Mouse (Mus musculus) heart, postnatal 14 days (tissue): ENCODE data around the gene Dll3. TPM values are rescaled to one million over a fixed set of nuclear protein-coding genes. Genes with fewer than 3 reads are reported as not detected.
A peak's percentile ranks its signal among the peaks of the same experiment; 100 is the strongest.
"Not testable (repeated sequence)": the region's sequence is repeated elsewhere in the genome, so short reads cannot be mapped to it uniquely, and the experiment has no call there.

Experiments used
- DNase-seq, 2 experiments: peaks; one replicate each; pipeline ENCODE4 v3.0.0; 2021 to 2022
- intact Hi-C: fragments of 180-260 bp; cut with DNase I; formaldehyde crosslinking; loops from one replicate; pipeline ENCODE4 v1.15.1; 2025
- total RNA-seq, 2 experiments: library from RNA; stranded (reverse); gene quantifications; 2 replicates each; pipeline ENCODE4 v1.2.3; 2021

Dll3 gene
- total RNA-seq, 2 experiments from 2014 or later, result not detected

GRCm38 (mm10) chr7:28263786-28264185, 38.3 kb downstream of the Dll3 start:
- peak; percentile 76 to 87 for DNase-seq
- intact Hi-C loops, result no loop called here

DNA sequence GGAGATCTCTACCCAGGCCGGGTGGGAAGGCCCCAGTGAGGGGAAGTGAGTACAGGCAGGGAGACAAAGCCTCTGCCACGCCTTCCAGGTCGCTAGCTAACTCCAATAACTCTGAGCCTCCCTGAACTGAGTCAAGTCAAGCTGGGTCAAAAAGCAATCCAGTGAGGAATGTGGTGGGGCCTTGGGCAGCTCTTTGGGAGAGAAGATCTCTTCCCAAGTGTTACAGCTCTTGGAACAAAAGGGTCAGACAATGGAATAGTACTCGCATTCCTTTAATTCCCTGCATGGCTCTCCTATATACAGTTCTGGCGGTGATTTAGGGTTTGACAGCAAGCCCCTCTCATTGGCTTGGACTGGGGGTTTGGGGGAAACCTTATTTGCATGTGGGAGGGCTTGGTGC, 39.2 kb downstream of the Dll3 start:
- intact Hi-C loops, result no loop called here

DNA sequence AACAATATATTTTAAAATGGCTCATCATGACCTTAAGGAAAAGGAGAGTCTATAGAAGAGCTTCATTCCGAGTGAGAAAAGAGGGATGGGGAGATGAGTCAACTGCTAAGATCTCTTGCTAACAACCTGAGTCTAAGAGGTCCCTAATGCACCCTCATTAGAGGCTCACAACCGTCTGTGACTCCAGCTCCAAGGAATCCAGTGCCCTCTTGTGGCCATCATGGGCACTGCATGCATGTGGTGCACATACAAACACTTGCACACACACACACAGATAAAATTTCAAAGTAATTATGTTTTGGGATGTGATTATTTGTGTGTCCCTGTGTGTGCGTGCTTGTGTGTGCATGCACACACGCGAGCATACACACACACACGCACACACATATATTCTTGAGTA, 46.6 kb downstream of the Dll3 start:
- intact Hi-C loops, result no loop called here
- DNase-seq, result no peak

More for the DNA sequence above, 39.2 kb downstream of the Dll3 start:
- no peak for DNase-seq

DNA sequence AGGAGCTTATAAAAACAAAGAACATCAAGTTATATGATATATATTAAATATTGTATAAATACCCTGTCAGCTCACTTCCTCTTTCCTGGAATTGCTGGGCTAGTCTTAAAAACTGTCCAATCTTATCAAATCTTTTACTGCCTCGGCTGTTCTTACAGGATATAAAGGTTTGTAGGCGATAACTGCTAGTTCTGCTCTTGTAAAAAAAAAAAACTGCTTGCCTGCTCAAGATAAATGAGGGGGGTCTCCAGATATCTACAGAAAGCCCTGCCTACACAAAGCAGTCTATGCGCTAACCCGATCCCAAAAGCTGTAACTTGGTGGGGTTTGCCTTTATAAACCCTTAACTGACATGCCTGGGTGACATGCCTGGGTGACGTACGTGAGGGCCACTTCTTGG, 47.4 kb downstream of the Dll3 start:
- intact Hi-C loops, result no loop called here

DNA sequence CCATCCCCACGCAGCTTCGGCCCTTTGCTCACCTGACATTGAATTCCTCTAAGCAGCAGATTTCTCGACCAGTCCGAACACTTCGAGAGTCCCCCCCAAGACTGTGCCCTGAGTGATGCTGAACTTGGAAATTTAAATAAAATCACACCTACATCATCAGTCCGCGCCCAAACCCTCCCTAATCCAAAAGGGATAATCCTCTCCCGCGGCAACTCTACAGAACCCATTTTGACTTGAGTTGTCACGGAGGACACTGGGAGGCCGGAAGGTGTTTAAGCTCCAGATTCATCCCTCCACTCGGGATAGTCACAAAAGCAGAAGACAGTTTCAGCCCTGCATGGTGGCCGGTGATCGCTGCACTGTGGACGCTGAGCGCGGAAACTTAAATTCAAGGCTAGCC, 50.1 kb downstream of the Dll3 start:
- intact Hi-C loops, result no loop called here
- no peak for DNase-seq

More for the DNA sequence above, 47.4 kb downstream of the Dll3 start:
- no peak for DNase-seq

- no peak for DNase-seq
- intact Hi-C loops, result no loop called here
Measured at GRCm38 (mm10) chr7:28248957-28249356, 53.1 kb downstream of the Dll3 start.

- DNase-seq, intact Hi-C loops: not testable (repeated sequence)
Measured at GRCm38 (mm10) chr7:28243943-28244342, 58.1 kb downstream of the Dll3 start.

Other genes starting within 250 kb of the Dll3 start
- gene Fcgbp, start 231.0 kb downstream of the Dll3 start, total RNA-seq, result 1 to 10 TPM in 1 of 2 experiments, under 1 TPM in 1; 0.14 to 2.0 TPM
- gene 9530053A07Rik, start 172.8 kb downstream of the Dll3 start, total RNA-seq, result under 1 TPM in 1 of 2 experiments, not detected in 1; 0.02 TPM
- 10 to 100 TPM; 31.2 to 37.7 TPM for gene Fbl, start 132.5 kb downstream of the Dll3 start, total RNA-seq
- gene Dyrk1b, start 122.8 kb downstream of the Dll3 start, total RNA-seq, result 10 to 100 TPM; 37.4 to 40.8 TPM
- 10 to 100 TPM; 10.7 to 11.9 TPM for gene Eid2, start 34.4 kb downstream of the Dll3 start, total RNA-seq
- gene Eid2b, start 24.5 kb downstream of the Dll3 start, total RNA-seq, result 1 to 10 TPM; 8.0 to 9.4 TPM
- not detected for gene Selenov, start 11.1 kb downstream of the Dll3 start, total RNA-seq
- 10 to 100 TPM; 47.9 to 57.3 TPM for gene Timm50, start 9.8 kb upstream of the Dll3 start, total RNA-seq
- 10 to 100 TPM; 55.6 to 58.4 TPM for gene Supt5, start 36.5 kb upstream of the Dll3 start, total RNA-seq
- 100 to 1,000 TPM; 540 to 612 TPM for gene Rps16, start 48.4 kb upstream of the Dll3 start, total RNA-seq
- 10 to 100 TPM; 32.1 to 32.5 TPM for gene Plekhg2, start 70.4 kb upstream of the Dll3 start, total RNA-seq
- 10 to 100 TPM; 25.7 to 27.6 TPM for gene Zfp36, start 78.0 kb upstream of the Dll3 start, total RNA-seq
- 10 to 100 TPM; 18.4 to 19.9 TPM for gene Med29, start 90.5 kb upstream of the Dll3 start, total RNA-seq
- gene Paf1, start 90.7 kb upstream of the Dll3 start, total RNA-seq, result 10 to 100 TPM; 46.2 to 47.7 TPM
- 10 to 100 TPM in 1 of 2 experiments, 1 to 10 TPM in 1; 8.1 to 18.8 TPM for gene Gmfg, start 135.2 kb upstream of the Dll3 start, total RNA-seq
- 1 to 10 TPM in 1 of 2 experiments, under 1 TPM in 1; 0.69 to 1.1 TPM for gene Lrfn1, start 149.7 kb upstream of the Dll3 start, total RNA-seq
- not detected for gene Ifnl2, start 208.2 kb upstream of the Dll3 start, total RNA-seq
- gene Ifnl3, start 220.6 kb upstream of the Dll3 start, total RNA-seq, result not detected
- not detected for gene Sycn, start 238.6 kb upstream of the Dll3 start, total RNA-seq
- not detected for gene Nccrp1, start 245.0 kb upstream of the Dll3 start, total RNA-seq